Mouse (Mus musculus) olfactory bulb, adult 2 months (tissue): ENCODE data around the gene P4ha2.

Experiments used
- CTCF ChIP-seq: fragments of 200-500 bp; IDR thresholded peaks from 2 replicates; pipeline ENCODE4 v1.5.1; 2012; ENCODE audit warnings: low read depth, mild to moderate bottlenecking, low read length, moderate library complexity; ENCODE audit not compliant: insufficient read depth
- POLR2A ChIP-seq: fragments of 200-500 bp; IDR thresholded peaks from 2 replicates; pipeline ENCODE4 v1.6.1; 2012; ENCODE audit warnings: mild to moderate bottlenecking, low read depth, low read length, moderate library complexity; ENCODE audit not compliant: insufficient read depth

DNA sequence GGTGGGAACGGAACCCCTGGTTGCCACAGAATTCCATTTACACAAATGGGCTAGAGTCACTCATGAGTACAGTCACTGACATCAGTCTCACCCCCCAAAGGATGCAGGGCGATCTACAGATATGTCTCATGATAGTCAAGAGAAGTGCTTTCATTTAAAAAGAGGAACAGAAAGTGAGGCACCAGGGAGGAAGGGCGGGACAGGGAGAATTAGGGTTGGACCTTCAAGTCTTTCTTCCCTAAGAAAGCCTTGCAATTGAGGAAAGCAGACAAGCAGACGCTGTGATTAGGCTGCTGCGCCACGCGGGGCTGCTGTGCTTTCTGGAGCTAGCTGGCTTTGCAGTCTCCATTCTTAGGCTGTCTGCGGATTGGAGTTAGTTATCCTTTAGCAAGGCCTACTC, 8.2 kb upstream of the P4ha2 start:
- TF ChIP-seq CTCF: no peak
- TF ChIP-seq POLR2A: no peak
